Mouse (Mus musculus): ENCODE measurements at regions not wholly inside any gene's neighbourhood (a gene's known extent, or its start where the extent isn't known, plus 50 kb on each side); places are given as distances from the start of the nearest gene placed in this dataset.

DNA sequence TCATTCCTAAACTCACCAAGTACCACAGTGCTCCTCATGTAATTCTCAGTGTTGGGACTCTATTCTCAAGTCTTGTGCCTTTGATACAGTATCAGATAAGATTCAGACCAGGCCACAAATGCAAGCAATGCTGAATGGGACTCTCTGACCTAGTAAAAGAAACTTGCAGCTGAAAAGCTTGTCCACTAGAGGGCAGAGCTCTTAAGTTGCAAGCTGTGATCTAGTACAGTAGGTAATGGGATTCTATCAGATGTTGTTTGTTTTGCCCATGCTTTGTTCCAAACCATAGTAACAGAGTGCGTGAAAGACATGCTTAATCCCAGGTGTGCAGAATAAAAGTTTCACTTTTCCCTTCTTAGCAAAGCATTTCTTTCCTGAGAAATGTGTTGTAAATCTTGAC lies 383.2 kb upstream of the Chrm2 start:
- peak; percentile 20 for DNase-seq

DNA sequence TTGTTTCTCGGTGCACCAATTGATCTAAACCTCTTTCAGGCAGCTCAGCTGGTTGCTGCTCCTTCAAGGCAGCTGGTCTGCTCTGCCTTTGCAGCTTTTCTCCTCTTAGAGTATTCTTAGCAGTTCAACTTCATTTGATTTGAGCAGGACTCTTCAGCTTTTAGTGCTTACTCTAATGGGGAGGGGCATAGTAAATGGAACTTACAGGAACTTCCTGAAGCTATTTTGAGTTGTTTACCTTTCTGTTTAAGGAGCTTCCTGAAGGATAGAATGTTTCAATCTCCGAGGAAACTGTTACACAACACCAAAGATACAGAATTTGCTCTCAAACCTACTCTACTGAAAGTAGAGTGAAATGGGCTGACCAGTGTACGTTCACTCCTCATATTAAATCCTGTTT lies 385.8 kb upstream of the Chrm2 start:
- DNase-seq, result no peak

DNA sequence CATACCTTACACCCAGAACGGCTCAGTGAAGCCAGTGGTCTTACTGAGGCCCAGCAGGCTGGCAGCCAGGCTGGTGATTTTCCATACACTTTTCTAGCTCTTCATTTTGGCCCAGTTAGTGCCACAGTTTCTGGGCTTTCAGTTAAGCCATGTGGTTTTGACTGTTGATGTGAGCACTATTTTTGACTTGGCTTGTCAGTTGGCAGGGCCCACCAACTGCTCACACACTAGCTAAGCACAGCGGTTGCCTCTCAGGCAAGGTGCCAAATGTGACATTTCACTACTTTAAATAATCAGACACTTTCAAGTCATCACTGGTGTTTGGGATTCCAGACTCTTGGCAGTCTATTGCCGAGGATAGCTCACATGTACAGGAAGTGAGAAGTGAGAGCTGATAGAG lies 399.0 kb upstream of the Chrm2 start:
- DNase-seq, result peak; percentile 78

DNA sequence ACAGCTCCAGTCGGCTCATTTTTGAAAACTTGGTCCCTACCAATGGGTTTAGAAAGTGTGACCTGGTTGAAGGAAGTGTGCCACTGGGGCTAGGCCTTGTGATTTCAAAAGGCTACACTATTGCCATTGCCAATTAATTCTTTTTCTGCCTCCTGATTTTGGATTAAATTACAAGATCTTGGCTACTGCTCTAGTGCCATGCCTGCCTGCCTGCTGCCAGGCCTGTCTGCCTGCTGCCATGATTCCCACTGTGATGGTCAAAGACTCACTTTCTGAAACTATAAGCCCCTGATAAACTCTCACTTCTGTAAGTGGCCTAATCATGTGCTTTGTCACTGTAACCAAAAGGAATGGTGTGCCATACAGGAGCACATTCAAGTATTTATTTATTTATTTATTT lies 400.4 kb upstream of the Mtpn start:
- DNase-seq, result no peak

DNA sequence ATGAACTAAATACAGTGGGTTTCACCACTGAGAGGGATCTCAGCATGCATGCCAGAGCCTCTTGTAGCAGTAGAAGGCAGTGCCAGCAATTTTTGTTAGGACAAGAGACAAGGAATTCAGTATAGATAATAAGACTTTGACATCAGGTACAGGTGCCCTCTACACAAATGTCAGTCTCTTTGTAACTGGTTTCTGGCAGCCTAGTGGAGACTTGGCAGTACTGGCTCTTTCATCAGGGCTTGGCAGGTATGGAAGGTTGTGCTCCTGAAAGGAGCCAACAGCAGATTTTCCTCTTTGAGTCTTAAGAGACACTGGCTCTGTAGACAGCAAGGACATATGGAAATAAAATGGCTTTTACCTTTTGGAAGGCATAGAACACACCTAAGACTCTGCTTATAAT lies 384.5 kb upstream of the Mtpn start:
- DNase-seq, result no peak

DNA sequence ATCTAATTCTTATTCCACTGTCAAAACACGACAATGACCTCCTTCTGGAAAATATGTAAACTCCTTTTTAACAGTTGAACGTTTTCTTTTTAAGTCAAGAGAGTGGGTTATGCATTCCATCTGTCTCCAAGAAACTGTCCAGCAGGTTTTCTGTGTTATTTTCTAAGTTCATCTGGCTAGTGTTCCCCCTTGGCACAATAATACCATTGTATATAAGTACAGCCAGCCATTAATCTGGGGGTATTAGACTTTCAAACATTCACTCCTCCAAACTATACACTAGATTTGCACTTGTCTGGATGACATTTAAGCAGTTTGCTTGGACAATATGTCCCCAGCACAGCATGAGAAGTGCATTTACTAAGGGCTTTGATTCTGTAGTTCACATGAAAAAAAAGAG lies 358.3 kb upstream of the Mtpn start:
- no peak for DNase-seq

DNA sequence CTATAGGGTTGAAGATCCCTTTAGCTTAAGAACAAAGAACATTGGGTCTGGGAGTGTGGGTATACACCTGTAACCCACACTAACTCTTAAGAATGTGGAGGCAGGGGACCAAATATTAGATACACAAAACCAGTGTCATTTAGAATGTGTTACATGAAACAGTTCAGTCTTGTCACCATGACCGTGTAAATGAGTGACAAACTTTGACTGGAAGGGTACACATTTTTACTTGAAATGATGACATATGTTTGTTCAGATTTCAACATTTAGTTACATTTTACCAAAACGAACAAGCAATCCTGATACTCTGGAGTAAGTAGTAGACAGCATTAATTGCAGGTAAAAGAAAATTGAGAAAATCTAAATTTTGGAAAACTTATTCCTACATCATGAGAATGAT lies 356.0 kb upstream of the Mtpn start:
- no peak for DNase-seq

DNA sequence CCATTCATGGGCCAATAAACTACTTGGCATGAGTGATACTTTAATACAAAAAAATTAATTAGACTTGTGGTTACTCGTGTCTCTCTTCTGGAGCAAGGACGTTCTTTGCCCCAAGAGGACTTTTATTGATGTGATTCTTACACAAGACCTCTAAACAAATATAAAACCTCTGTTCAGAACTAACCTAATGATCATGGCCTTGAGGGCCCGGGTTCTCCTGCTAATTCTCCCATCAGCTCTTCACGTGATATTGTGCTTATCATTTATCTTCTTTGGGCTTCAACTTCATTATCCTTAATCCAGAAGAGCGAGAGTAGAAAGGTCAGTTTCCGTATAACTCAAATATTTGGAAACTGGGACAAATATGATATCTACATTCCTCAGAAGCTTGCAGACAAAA lies 335.0 kb upstream of the Mtpn start:
- DNase-seq, result no peak

DNA sequence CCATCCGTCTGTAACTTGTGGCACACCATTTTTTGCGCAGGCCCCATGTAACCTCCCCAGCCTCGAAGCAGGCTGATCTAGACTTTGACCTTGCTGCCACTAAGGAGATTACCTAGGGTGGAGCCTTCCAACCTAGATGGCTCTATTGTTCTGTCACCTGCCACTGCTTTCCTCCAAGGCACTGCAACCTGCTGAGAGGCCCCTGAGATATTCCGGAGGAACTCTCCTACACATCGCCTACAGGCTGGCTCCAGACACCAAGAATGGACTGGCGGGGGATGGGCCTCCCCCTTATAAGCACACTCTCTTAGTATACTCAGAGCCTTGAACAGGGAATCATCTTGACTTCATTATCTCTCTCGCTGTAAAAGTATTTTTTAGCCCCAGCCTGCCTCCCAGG lies 331.7 kb upstream of the Mtpn start:
- no peak for DNase-seq

DNA sequence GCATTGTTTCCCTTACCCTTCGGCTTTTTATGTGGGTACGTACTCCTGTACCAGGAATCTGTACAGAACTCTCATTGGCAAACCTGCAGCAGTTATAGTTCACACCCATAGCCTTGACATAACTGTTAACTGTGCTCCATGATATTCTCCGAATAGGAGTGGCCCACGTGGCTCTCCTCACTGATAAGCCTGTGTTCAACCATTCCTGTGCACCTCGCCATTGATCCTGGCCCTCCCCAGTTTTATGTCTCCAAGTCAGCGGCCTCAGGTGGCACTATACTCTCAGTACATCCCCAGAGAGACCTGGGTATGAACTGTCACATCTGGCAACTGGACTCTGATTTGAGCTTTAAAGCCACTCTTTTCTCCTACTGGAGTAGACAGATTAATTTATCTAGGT lies 324.5 kb upstream of the Mtpn start:
- no peak for DNase-seq

DNA sequence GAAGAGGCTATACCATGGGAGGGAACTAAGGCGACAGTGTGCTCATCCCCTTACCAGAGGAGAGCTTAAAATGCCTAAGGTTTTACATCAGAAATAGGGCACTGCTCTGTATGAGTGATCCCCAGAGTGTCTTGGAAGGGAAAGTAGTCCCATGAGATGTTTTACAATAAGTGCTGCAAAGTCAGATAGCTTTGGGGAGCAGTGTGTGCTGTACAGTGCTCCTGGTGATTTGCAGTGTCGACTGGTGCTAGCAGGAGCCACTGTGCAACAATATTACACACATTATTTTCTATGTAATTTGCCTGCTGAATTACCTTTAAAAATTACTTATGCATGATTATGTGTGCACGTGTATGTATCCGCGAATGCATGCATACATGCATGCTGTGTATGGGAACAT lies 314.3 kb upstream of the Mtpn start:
- DNase-seq, result no peak

DNA sequence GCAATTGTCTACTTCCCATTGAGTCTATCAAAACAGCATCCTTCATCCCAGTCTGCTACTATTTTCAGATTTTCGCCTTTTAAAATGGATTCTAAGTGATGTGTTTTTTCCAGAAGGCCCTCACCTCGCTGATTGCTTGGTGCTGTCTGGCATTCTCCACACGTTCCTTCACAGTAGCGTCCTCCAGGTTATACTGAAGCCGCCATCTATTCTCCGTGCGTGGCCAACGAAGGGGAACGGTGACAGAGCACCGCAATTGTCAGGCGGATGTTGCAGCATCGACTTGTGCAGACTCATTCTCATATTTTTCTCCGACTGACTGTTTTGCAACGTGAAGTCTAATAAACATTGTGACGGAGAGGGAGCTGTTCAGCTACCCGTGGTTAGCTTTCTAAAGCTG lies 277.0 kb upstream of the Mtpn start:
- DNase-seq, result no peak

DNA sequence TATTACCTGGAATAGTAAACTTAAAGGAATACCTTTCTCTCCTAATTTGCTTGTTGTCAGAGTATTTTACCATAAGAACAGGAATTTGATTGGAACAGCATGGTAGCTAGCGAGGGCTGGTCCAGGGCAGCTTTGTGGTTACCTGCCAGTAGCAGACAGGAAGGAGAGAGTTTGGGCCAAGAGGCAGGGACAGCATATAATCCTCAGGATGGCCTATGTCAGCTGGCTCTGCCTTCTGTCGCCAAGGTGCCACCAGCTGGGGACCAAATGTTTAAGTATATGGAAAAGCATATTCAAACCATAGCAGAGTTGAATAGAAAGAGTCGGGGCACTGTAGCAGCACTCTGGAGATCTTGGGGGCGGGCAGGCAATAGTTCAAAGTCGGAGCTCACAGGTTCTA lies 274.8 kb upstream of the Mtpn start:
- no peak for DNase-seq

DNA sequence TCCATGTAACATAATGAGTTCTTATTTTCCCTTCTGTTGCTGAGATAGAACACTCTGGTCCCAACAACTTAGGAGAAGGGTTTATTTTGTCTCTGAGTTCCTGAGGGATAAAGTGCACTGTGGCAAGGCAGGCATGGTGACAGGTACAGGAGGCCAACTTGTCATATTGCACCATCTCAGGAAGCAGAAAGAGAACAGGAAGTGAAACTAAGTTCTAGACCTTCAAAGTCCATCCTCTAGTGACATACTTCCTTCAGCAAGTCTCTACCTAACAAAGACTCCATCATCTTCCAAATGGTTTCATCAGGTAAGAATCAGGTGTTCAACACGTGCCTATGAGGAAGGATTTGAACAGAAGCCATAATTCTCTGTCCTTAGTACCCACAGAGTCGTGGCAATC lies 266.1 kb upstream of the Mtpn start:
- no peak for DNase-seq

DNA sequence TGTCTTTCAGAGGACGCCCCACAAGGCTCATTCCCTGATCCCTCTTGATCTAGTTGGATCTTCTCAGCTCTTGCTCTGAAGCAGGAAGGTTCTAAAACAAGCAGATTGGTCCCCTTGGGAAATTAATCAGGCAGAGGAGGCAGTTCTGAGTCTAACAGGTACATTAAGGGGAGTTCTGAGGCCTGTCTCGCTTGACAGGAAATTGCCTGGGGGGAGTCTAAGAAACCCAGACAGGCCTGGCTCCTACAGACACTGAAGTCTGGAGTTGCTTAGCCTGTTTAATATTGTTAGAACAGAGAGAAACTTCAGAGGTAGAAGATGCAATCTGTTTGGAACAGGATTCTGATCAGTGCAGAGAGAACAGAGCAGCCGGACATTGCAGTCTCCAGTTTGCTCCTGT lies 264.4 kb upstream of the Mtpn start:
- DNase-seq, result no peak

DNA sequence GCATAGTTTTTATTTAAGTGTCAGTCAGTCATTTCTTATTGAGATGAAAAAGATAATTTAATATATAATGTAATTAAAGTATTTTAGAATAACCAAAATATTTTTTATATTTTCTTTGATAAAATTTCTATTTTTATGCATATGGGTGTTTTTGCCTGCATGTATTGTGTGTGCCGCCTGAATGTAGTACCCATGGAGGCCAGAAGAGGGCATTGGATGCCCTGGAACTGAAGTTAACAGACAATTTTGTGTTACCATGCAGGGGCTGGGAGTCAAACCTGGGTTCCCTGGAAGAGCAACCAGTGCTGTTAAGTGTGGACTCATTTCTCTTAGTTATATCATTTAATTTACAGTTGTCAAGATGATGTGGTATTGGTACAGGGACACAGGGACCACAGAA lies 240.0 kb upstream of the Mtpn start:
- DNase-seq, result no peak

DNA sequence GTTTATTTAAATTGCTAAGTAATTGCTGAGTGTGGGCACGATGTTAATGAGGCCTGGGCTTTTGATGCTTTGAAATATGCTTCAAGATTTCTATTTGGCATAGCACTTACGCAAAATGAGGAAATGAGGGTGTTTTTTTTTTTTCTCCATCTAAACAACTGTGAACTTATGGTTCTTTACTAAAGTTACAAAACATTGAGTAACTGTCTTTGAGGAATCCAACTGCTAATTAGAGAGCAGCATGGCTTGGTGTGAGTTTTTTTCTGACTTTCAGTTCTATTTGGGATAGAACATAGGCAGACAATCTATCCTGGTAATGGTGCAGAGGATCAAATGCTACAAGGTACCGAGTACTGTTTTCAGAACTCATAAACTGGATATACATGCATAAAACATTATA lies 231.2 kb upstream of the Mtpn start:
- DNase-seq, result no peak

DNA sequence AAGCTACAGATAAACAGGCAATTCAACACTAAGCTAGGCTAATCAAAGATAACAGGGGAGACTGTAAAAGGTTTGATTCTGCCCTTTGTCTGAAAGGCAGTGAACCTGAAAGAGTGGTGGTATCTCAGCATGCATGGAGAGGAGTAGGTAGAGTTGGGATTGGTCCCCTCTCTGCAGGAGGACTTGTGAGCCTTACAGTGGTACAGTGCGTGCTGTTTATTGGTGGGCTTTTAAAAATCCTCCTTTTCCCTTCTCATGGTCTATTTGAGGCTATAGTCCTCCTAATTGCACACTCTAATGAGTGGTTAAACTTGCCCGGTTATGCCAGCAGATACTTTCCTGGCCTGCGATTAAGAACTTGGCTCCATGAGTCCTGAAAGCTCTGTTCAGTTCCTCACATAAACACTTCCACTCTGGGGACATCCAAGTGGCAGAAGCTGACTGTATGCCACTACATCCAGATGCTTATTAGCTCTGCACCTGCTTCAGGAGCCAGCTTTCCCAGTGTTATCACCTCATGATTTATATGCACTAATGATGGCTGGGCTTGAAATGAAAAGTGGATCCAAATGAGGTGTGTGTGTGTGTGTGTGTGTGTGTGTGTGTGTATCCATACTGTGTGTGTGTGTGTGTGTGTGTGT lies 220.0 kb upstream of the Mtpn start:
- DNase-seq, result no peak

DNA sequence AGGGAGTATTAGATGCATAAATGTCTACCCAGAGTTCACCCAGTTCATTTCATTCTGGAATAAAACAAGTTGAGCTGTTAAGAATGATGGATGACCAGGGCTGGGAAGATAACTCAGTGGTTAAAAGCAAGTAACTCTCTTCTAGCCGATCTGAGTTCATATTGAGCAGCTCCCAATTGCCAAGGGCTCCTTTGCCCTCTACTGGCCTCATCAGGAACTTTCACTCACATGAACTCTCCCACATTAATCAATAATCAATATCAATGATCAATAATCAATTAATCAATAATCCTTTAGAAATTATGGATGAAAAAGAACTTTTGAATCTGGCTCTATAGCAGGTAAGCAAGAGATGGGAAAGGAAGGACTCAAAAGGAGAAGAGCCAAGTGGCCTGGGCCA lies 206.3 kb upstream of the Mtpn start:
- DNase-seq, result no peak

DNA sequence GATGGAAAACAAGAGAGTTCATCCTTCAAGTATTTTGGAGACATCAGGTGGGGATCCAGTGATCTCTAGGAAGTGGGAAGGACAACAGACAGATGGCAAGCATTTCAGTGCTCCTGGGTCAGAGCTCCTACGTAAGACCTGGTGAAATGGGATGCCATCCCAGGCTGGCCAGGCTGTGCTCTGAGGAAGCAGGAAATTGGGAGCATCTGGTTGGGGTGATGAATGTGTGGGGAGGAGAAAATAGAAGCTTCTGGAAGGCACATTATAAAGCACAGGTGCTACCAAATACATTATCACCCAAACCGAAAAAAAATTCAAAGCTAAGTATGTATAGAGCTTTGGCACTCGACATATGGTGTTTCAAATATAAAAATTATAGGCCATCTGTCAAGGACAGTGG lies 165.9 kb upstream of the Mtpn start:
- peak; percentile 17 for DNase-seq

DNA sequence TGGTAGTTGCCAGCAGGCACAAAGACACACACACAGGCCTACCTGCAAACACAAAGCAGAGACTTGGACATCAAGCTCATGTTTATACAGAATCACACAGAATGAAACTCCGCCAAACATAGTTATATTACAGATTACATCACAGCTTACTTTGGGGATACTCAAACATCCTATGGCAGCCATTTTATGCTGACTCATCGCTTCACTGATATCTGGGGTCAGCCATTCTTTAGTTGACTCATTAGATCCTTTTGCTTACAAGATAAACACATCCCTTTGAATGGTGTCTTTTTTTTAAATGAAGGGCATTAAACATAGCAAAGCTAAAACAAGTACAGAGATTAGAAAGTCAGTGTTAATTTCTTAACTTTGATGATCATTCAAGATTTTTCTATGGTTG lies 127.4 kb upstream of the Mtpn start:
- DNase-seq, result no peak

DNA sequence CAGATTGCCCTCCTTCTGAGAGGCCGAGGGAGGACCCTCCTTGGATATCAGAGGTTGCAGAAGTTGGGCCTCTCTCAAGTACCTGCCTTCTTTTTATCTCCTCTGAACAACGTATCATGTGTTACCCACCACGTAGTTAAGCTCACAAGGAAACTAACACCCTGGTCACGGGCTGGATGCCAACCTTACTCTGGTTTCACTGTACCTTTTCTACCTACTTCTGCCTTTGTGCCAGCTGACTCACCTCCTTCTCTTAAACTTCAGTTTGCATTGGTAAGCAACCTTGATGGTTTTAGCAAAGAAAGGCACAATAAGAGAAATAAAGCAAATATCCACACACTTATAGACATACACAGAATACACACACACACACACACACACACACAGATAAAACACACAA lies 111.7 kb upstream of the Mtpn start:
- no peak for DNase-seq

DNA sequence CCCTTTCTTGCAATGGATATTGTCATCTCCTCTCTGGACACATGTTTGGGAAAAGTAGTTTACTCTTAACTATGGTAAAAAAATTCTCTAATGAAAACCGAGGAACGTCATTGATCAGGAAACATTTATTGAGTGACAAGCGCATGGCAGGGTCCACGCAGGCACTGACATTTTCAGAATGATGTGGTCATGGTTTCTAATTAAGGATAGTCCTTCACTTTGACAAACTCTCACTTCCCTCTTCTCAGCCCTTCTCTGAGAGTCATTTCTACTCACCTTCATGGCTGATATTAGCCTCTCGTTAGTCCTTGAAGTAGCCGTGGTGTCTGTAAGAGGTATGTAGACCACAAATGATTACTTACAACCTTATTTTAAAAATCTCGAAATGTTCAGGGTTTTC lies 105.5 kb upstream of the Mtpn start:
- DNase-seq, result no peak

DNA sequence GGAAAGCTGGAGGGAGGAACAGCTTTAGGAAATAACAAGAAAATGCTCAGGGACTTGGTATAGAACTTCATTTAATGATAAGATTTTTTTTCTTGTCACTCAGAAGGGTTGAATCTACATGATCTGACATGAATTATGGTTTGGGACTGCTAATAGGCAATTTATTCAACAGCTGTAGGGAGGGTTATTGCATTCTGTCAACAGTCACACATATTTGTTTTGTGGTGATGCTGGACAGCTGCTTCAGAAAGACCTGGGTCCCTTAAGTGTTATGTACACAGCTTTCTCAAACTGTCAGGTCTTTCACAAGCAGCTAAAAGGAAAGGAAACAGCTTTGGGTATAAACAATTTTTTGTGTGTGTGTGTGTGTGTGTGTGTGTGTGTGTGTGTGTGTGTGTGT lies 101.0 kb upstream of the Mtpn start:
- no peak for DNase-seq

DNA sequence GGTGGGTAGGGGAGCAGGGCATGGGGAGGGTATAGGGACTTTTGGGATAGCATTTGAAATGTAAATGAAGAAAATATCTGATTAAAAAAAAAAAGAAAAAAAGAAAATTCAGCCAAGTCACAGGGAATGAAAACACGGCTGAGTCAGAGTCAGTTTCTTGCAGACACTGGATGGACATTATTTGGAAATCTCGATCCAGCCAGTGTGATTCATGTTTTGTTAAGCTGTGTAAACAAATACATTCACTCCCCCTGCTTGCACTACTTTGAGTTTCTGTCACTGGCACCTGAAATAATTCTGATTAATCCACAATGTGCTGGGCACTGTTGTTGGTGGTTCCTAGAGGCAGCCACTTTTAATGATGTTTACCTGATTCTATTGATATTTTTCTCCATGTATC lies 68.6 kb upstream of the Mtpn start:
- DNase-seq, result no peak

DNA sequence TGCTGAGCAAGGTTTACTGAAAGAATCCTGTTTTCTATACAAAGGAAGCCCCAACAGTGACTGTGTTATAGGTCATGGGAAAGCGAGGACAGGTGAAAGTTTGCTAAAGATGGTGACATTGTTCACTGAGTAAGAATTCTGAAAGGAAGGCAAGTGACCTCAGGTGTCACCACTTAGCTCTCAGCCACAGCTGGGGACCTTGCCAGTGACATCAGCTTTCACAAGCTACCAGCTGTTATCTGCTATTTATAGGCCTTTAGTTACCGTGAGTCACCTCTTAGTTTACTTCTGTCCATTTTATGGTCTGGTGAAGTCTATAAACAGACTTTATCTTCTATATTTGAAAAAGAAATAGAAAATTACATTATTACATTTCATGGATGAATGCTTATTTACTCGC lies 65.4 kb upstream of the Mtpn start:
- no peak for DNase-seq

All from layer of hippocampus, adult 9-11 months (tissue).